Mouse (Mus musculus) megakaryocyte, embryonic 14.5 days (primary cell): Measurements from ENCODE around the gene Nrp2.

ENCODE experiments used
- FLI1 ChIP-seq: IDR thresholded peaks from 2 replicates; pipeline ENCODE4 v1.6.1; 2012; ENCODE audit warnings: low read length, inconsistent platforms, mixed read lengths
- GATA1 ChIP-seq: IDR thresholded peaks from 3 replicates; pipeline ENCODE4 v1.6.1; 2012; ENCODE audit warnings: mixed read lengths, low read length, inconsistent platforms, borderline replicate concordance

DNA sequence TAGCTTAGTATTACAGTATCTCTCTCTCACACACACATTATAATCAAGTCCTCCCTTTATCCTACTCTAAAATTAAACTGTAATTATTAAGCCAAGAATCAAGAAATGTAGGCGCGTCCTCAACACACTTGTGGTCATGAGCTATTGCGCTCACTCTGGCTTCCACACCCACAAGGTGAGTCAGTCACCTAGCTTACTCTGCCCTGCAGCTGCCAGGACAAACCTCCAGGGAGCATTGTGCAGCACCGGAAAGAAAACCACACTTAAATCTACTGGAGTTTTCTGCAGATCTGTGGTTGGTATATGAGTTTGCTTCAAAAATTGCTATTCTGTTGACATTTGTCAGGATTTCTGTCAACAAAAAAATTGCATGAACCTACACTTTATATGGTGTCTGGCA is 140.1 kb downstream of the Nrp2 start:
- TF ChIP-seq GATA1 (no peak), FLI1 (no peak)
